Mouse (Mus musculus): Measurements from ENCODE around the gene Prkag2. TPM values are rescaled to one million over a fixed set of nuclear protein-coding genes. Genes with fewer than 3 reads are reported as not detected.
A peak's percentile ranks its signal among the peaks of the same experiment; 100 is the strongest.

The Prkag2 gene
- total RNA-seq, 2 experiments from 2014 or later = 113 to 118 TPM

- TF ChIP-seq CTCF (IDR thresholded peaks at IDR 0.05) = no peak
Observed at GRCm38 (mm10) chr5:24821403-24821841, 279.0 kb downstream of the Prkag2 start.

GRCm38 (mm10) chr5:24820627-24821026 is 279.8 kb downstream of the Prkag2 start:
- no peak for TF ChIP-seq CTCF (IDR thresholded peaks at IDR 0.05)
- Histone ChIP-seq H3K4me3 (no peak overlapping the region), H3K27ac (no peak overlapping the region)
- DNase-seq (ENCODE audit: extremely low spot score in 1 of 2, low spot score in 2 of 2) = no peak
- intact Hi-C loops (cut with DNase I) = no loop called here

More at GRCm38 (mm10) chr5:24821403-24821841, 279.0 kb downstream of the Prkag2 start:
- H3K27ac ChIP-seq = no peak overlapping the region
- DNase-seq (ENCODE audit: extremely low spot score in 1 of 2, low spot score in 2 of 2) = no peak
- intact Hi-C loops (cut with DNase I) = no loop called here
- H3K4me3 ChIP-seq = no peak overlapping the region

- no peak for DNase-seq (ENCODE audit: extremely low spot score in 1 of 2, low spot score in 2 of 2)
- Histone ChIP-seq H3K27ac (peak overlapping the region; percentile 32), H3K4me3 (no peak overlapping the region)
- TF ChIP-seq CTCF (IDR thresholded peaks at IDR 0.05) = no peak
- intact Hi-C loops (cut with DNase I) = no loop called here
Observed at GRCm38 (mm10) chr5:24817191-24817590, 283.3 kb downstream of the Prkag2 start.

- no peak overlapping the region for H3K27ac ChIP-seq
- no peak for DNase-seq (ENCODE audit: extremely low spot score in 1 of 2, low spot score in 2 of 2)
- intact Hi-C loops (cut with DNase I) = no loop called here
- no peak for TF ChIP-seq CTCF (IDR thresholded peaks at IDR 0.05)
- no peak overlapping the region for H3K4me3 ChIP-seq
Observed at GRCm38 (mm10) chr5:24813946-24814345, 286.5 kb downstream of the Prkag2 start.

- no peak for DNase-seq (ENCODE audit: extremely low spot score in 1 of 2, low spot score in 2 of 2)
- TF ChIP-seq CTCF (IDR thresholded peaks at IDR 0.05) = no peak
- intact Hi-C loops (cut with DNase I) = no loop called here
- no peak overlapping the region for H3K27ac ChIP-seq
- H3K4me3 ChIP-seq = no peak overlapping the region
Observed at GRCm38 (mm10) chr5:24813005-24813404, 287.4 kb downstream of the Prkag2 start.

Other genes with a start within 250 kb of the Prkag2 start
- not detected for gene Galntl5, start 80.8 kb upstream of the Prkag2 start, total RNA-seq (2021)
- 10 to 100 TPM; 44.7 to 45.3 TPM for gene Galnt11, start 121.3 kb upstream of the Prkag2 start, total RNA-seq (2021)
- gene E130116L18Rik, start 122.5 kb upstream of the Prkag2 start, total RNA-seq (2021) = not detected